In genomic region chr6:119489765-119490164, GRCm38 (mm10) we compare ENCODE assay signal across 10 mouse cellular contexts. TPM values are rescaled to one million over a fixed set of nuclear protein-coding genes. Genes with fewer than 3 reads are reported as not detected.
DNase-seq lines count a peak whose midpoint lies in the region; ATAC-seq and TF ChIP-seq lines count a peak whose summit lies in the region.
"Had no signal": no experiment of that assay in that cellular context is flagged by ENCODE, and none has a peak within 500 bp of the region (broad histone marks: within the 10 kb centered on the region; RNA-seq: fewer than 3 reads in every experiment).

No protein-coding gene starts in this region.

- intact Hi-C loops in heart, postnatal 10 days (cut with DNase I): loop anchor here (2.0 to 10.0 kb wide), 6 partner anchors 53 to 703 kb away; partner anchors contain the start of genes Wnk1 and Wnt5b

- H3K27ac ChIP-seq in kidney, embryonic 15.5 days: no peak overlapping the region
- H3K27ac ChIP-seq in lung, embryonic 16.5 days (ENCODE audit: low read length): no peak overlapping the region
- no peak overlapping the region for H3K27ac ChIP-seq in small intestine, adult 2 months (ENCODE audit: insufficient read depth, low read depth, low read length)
- H3K27ac ChIP-seq: neural tube, embryonic 13.5 days had no signal

- H3K9ac ChIP-seq in kidney, embryonic 15.5 days: no peak overlapping the region
- no peak overlapping the region for H3K9ac ChIP-seq in lung, embryonic 16.5 days (ENCODE audit: low read length)

- H3K36me3 ChIP-seq in kidney, embryonic 15.5 days: peaks cover 4% of the 10 kb centered on the region; the same call in 1 of the 2 replicates
- peaks cover under 1% of the 10 kb centered on the region; the same call in 1 of the 2 replicates for H3K36me3 ChIP-seq in E14TG2a.4 (ENCODE audit: insufficient read depth, low read length)
- H3K36me3 ChIP-seq in lung, embryonic 16.5 days (ENCODE audit: control insufficient read depth, insufficient read depth, low read length): no peaks in the 10 kb centered on the region
- no peaks in the 10 kb centered on the region for H3K36me3 ChIP-seq in small intestine, adult 2 months (ENCODE audit: control insufficient read depth, insufficient read depth, low read length)

- 9% methylated on average over 5 of the region's 5 CpGs for WGBS in kidney, embryonic 15.5 days
- 7% methylated on average over 5 of the region's 5 CpGs for WGBS in lung, embryonic 16.5 days
- WGBS in small intestine, adult 2 months: 15% methylated on average over 5 of the region's 5 CpGs

- H3K4me1 ChIP-seq in kidney, embryonic 15.5 days: peaks cover 27% of the 10 kb centered on the region
- H3K4me1 ChIP-seq in E14TG2a.4 (replicated peaks; ENCODE audit: low read depth, low read length): peaks cover 16% of the 10 kb centered on the region
- H3K4me1 ChIP-seq in lung, embryonic 16.5 days (replicated peaks; ENCODE audit: control insufficient read depth, insufficient read depth, low read length): peaks cover 11% of the 10 kb centered on the region
- peaks cover 20% of the 10 kb centered on the region; the same call in 1 of the 2 replicates for H3K4me1 ChIP-seq in small intestine, adult 2 months (ENCODE audit: control insufficient read depth, insufficient read depth, insufficient read length, low read length)

- TF ChIP-seq POLR2A in small intestine, adult 2 months (IDR thresholded peaks at IDR 0.05; ENCODE audit: low read depth, low read length): no peak

- DNase-seq in kidney, adult 9 months: no peak
- peak; percentile 45 to 69 for DNase-seq in cerebellum, postnatal 4 days (ENCODE audit: low spot score in 2 of 2)
- DNase-seq in heart, postnatal 10 days: peak; percentile 54 to 74
- DNase-seq in frontal cortex, postnatal 10 days (ENCODE audit: low spot score in 2 of 2): no peak

- no peaks in the 10 kb centered on the region for H3K9me3 ChIP-seq in kidney, embryonic 15.5 days (replicated peaks)
- H3K9me3 ChIP-seq in E14TG2a.4 (ENCODE audit: low read length): no peaks in the 10 kb centered on the region
- no peaks in the 10 kb centered on the region for H3K9me3 ChIP-seq in lung, embryonic 16.5 days (ENCODE audit: control insufficient read depth, low read length)
- H3K9me3 ChIP-seq: neural tube, embryonic 13.5 days had no signal

- peak; percentile 69 for TF ChIP-seq CTCF in E14TG2a.4 (conservative IDR thresholded peaks at IDR 0.05; ENCODE audit: low read length)
- peak; percentile 91; the same call in 1 of the 2 replicates for TF ChIP-seq CTCF in small intestine, adult 2 months (IDR thresholded peaks at IDR 0.05; ENCODE audit: extremely low read depth, insufficient read length, insufficient replicate concordance, low read depth, low read length)

- no peak overlapping the region for H3K4me3 ChIP-seq in kidney, embryonic 15.5 days (replicated peaks)
- H3K4me3 ChIP-seq in E14TG2a.4 (replicated peaks; ENCODE audit: low read length): no peak overlapping the region
- H3K4me3 ChIP-seq in lung, embryonic 16.5 days (ENCODE audit: low read length): no peak overlapping the region
- H3K4me3 ChIP-seq in small intestine, adult 2 months (ENCODE audit: low read depth, low read length): no peak overlapping the region
- H3K4me3 ChIP-seq: erythroblast, embryonic 14.5 days had no signal

- H3K27me3 ChIP-seq in kidney, embryonic 15.5 days: no peaks in the 10 kb centered on the region
- 0 out of 2 replicates have a peak, but pooled peaks cover 2% of the 10 kb centered on the region for H3K27me3 ChIP-seq in E14TG2a.4 (ENCODE audit: insufficient read depth, low read length)
- H3K27me3 ChIP-seq in lung, embryonic 16.5 days (ENCODE audit: control insufficient read depth, insufficient read depth, low read depth, low read length): no peaks in the 10 kb centered on the region
- no peaks in the 10 kb centered on the region for H3K27me3 ChIP-seq in small intestine, adult 2 months (ENCODE audit: control insufficient read depth, insufficient read depth, low read length)
- H3K27me3 ChIP-seq: neural tube, embryonic 13.5 days had no signal

- no peak for ATAC-seq in kidney, embryonic 15.5 days (replicated peaks; ENCODE audit: low FRiP score)
- ATAC-seq in lung, embryonic 16.5 days (ENCODE audit: low read depth): peak; percentile 6; the same call in 1 of the 2 replicates

- peak overlapping the region; percentile 6; the same call in 1 of the 2 replicates for H3K4me2 ChIP-seq in kidney, embryonic 15.5 days
- H3K4me2 ChIP-seq in lung, embryonic 16.5 days (ENCODE audit: low read depth, low read length): peak overlapping the region; percentile 12

RNA-seq across cellular contexts. Expression of gene Fbxl14, which starts 10.3 kb away (rescaled TPM):
- 5.0 and 6.1 TPM in 2 replicates for polyA plus RNA-seq in kidney, embryonic 15.5 days (2015; fragmentation: Nextera tagmentation; extraction: Ambion mirVana)
- total RNA-seq in heart, postnatal 10 days (2021): 10 to 100 TPM; 19.5 to 20.0 TPM
- 4.0 and 4.5 TPM in 2 replicates for polyA plus RNA-seq in lung, embryonic 16.5 days (2015; fragmentation: Nextera tagmentation; extraction: Ambion mirVana)
- 42.7 and 79.6 TPM in 2 replicates for polyA plus RNA-seq in small intestine, adult 2 months (2012; rRNA removed)

RNA-seq across cellular contexts. Expression of gene Wnt5b, which starts 54.4 kb away (rescaled TPM):
- polyA plus RNA-seq in kidney, embryonic 15.5 days (2015; fragmentation: Nextera tagmentation; extraction: Ambion mirVana): 9.1 and 11.5 TPM in 2 replicates
- total RNA-seq in heart, postnatal 10 days (2021): 1 to 10 TPM; 5.3 to 7.2 TPM
- polyA plus RNA-seq in lung, embryonic 16.5 days (2015; fragmentation: Nextera tagmentation; extraction: Ambion mirVana): 5.3 and 5.5 TPM in 2 replicates
- 1.8 and 1.9 TPM in 2 replicates for polyA plus RNA-seq in small intestine, adult 2 months (2012; rRNA removed)
- polyA plus RNA-seq: erythroblast, embryonic 14.5 days had no signal

Comparison
In these comparisons a context has a peak if more than half of its experiments do, and no peak if none do; other contexts are left out.
1. DNase-seq: peak in cerebellum, postnatal 4 days (2 of 2) and heart, postnatal 10 days (2 of 2); none in kidney, adult 9 months (single experiment) and frontal cortex, postnatal 10 days (0 of 2).